Mouse (Mus musculus): ENCODE measurements around the gene Uprt. TPM values are rescaled to one million over a fixed set of nuclear protein-coding genes. Genes with fewer than 3 reads are reported as not detected.

Uprt gene
- total and polyA plus RNA-seq, 3 experiments: 2.3 to 8.7 (median 8.1) TPM

DNA sequence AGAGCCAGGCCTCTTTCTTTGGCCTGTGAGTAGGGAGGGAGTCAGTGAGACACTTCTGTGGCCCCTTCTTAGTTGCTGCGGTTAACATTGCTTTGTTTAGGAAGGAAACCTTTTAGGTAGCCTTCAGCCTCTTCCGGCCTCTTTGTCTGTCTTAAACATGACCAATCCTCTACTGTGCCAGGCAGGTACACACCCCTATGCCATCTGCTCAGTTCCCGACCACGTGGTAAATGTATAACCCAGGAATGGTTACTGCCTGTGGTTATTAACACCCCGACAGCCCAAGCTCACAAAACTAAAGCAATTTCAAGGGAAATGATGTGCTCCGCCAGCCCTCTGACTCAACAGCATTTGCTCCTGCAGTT is 808 bp downstream of the Uprt start:
- no peaks in the 10 kb centered on the region; the same call in 1 of the 2 replicates for H3K4me1 ChIP-seq (ENCODE audit: control insufficient read depth, insufficient read depth, low read length)
- peak in 1 of 2 experiments; percentile 18 for DNase-seq
- no peaks in the 10 kb centered on the region for H3K79me2 ChIP-seq (replicated peaks; ENCODE audit: control insufficient read depth, insufficient read depth, low read length)
- peak overlapping the region; percentile 61 for H3K4me3 ChIP-seq
- intact Hi-C loops (cut with DNase I): loop anchor here (2.0 to 10.0 kb wide), 2 partner anchors 71 to 189 kb away; partner anchors contain the start of gene Abcb7
- WGBS: 26% methylated on average over 6 of the region's 6 CpGs
- H3K36me3 ChIP-seq (ENCODE audit: control insufficient read depth, insufficient read depth, low read length): no peaks in the 10 kb centered on the region
- peak overlapping the region; percentile 76 for H3K27ac ChIP-seq
- no peak for TF ChIP-seq EP300 (IDR thresholded peaks at IDR 0.05; ENCODE audit: insufficient read depth, low read depth, low read length)
- no peak for TF ChIP-seq POLR2A (IDR thresholded peaks at IDR 0.05; ENCODE audit: insufficient read depth, low read depth, low read length)
- TF ChIP-seq CTCF (IDR thresholded peaks at IDR 0.05): no peak
- peak overlapping the region; percentile 86 for H3K9ac ChIP-seq (ENCODE audit: low read depth, low read length)
- H3K27me3 ChIP-seq (ENCODE audit: control insufficient read depth, insufficient read depth, low read length): no peaks in the 10 kb centered on the region

- TF ChIP-seq EP300 (IDR thresholded peaks at IDR 0.05; ENCODE audit: insufficient read depth, low read depth, low read length): no peak
- TF ChIP-seq CTCF (IDR thresholded peaks at IDR 0.05): no peak
- TF ChIP-seq POLR2A (IDR thresholded peaks at IDR 0.05; ENCODE audit: insufficient read depth, low read depth, low read length): no peak
- intact Hi-C loops (cut with DNase I): loop anchor here (10.0 kb wide), 1 partner anchor 191 kb away; no protein-coding TSS in a partner anchor
- H3K79me2 ChIP-seq (replicated peaks; ENCODE audit: control insufficient read depth, insufficient read depth, low read length): no peaks in the 10 kb centered on the region
- no peak overlapping the region for H3K4me3 ChIP-seq
- DNase-seq: no peak
- H3K9ac ChIP-seq (ENCODE audit: low read depth, low read length): no peak overlapping the region
- no peaks in the 10 kb centered on the region for H3K36me3 ChIP-seq (ENCODE audit: control insufficient read depth, insufficient read depth, low read length)
- H3K27ac ChIP-seq: no peak overlapping the region
- 83% methylated on average over 2 of the region's 2 CpGs for WGBS
- H3K4me1 ChIP-seq (ENCODE audit: control insufficient read depth, insufficient read depth, low read length): no peaks in the 10 kb centered on the region; the same call in 1 of the 2 replicates
- H3K27me3 ChIP-seq (ENCODE audit: control insufficient read depth, insufficient read depth, low read length): no peaks in the 10 kb centered on the region
These were observed 3.0 kb downstream of the Uprt start for GRCm38 (mm10) chrX:104485596-104485995.

- H3K9ac ChIP-seq (ENCODE audit: low read depth, low read length): no peak overlapping the region
- DNase-seq: no peak
- 53% methylated on average over 3 of the region's 3 CpGs for WGBS
- intact Hi-C loops (cut with DNase I): loop anchor here (10.0 kb wide), 1 partner anchor 193 kb away; no protein-coding TSS in a partner anchor
- H3K27me3 ChIP-seq (ENCODE audit: control insufficient read depth, insufficient read depth, low read length): no peaks in the 10 kb centered on the region
- TF ChIP-seq CTCF (IDR thresholded peaks at IDR 0.05) (no peak), POLR2A (IDR thresholded peaks at IDR 0.05; ENCODE audit: insufficient read depth, low read depth, low read length) (no peak), EP300 (IDR thresholded peaks at IDR 0.05; ENCODE audit: insufficient read depth, low read depth, low read length) (no peak)
- no peaks in the 10 kb centered on the region; the same call in 1 of the 2 replicates for H3K4me1 ChIP-seq (ENCODE audit: control insufficient read depth, insufficient read depth, low read length)
- no peaks in the 10 kb centered on the region for H3K36me3 ChIP-seq (ENCODE audit: control insufficient read depth, insufficient read depth, low read length)
- H3K27ac ChIP-seq: no peak overlapping the region
- no peak overlapping the region for H3K4me3 ChIP-seq
- no peaks in the 10 kb centered on the region for H3K79me2 ChIP-seq (replicated peaks; ENCODE audit: control insufficient read depth, insufficient read depth, low read length)
These were observed 5.4 kb downstream of the Uprt start for GRCm38 (mm10) chrX:104488036-104488435.

GRCm38 (mm10) chrX:104488870-104489467 is 6.4 kb downstream of the Uprt start:
- no peak overlapping the region for H3K27ac ChIP-seq
- H3K27me3 ChIP-seq (ENCODE audit: control insufficient read depth, insufficient read depth, low read length): no peaks in the 10 kb centered on the region
- no peaks in the 10 kb centered on the region for H3K36me3 ChIP-seq (ENCODE audit: control insufficient read depth, insufficient read depth, low read length)
- intact Hi-C loops (cut with DNase I): loop anchor here (10.0 kb wide), 1 partner anchor 194 kb away; no protein-coding TSS in a partner anchor
- WGBS: 84% methylated on average over 4 of the region's 4 CpGs
- H3K4me1 ChIP-seq (ENCODE audit: control insufficient read depth, insufficient read depth, low read length): no peaks in the 10 kb centered on the region
- no peak overlapping the region for H3K4me3 ChIP-seq
- H3K79me2 ChIP-seq (replicated peaks; ENCODE audit: control insufficient read depth, insufficient read depth, low read length): no peaks in the 10 kb centered on the region
- TF ChIP-seq EP300 (IDR thresholded peaks at IDR 0.05; ENCODE audit: insufficient read depth, low read depth, low read length): no peak
- TF ChIP-seq CTCF (IDR thresholded peaks at IDR 0.05): no peak
- TF ChIP-seq POLR2A (IDR thresholded peaks at IDR 0.05; ENCODE audit: insufficient read depth, low read depth, low read length): no peak
- H3K9ac ChIP-seq (ENCODE audit: low read depth, low read length): no peak overlapping the region
- DNase-seq: no peak

GRCm38 (mm10) chrX:104489626-104490355 is 7.2 kb downstream of the Uprt start:
- Histone ChIP-seq H3K79me2 (replicated peaks; ENCODE audit: control insufficient read depth, insufficient read depth, low read length) (no peaks in the 10 kb centered on the region), H3K4me3 (no peak overlapping the region), H3K9ac (ENCODE audit: low read depth, low read length) (no peak overlapping the region), H3K4me1 (ENCODE audit: control insufficient read depth, insufficient read depth, low read length) (no peaks in the 10 kb centered on the region), H3K36me3 (ENCODE audit: control insufficient read depth, insufficient read depth, low read length) (no peaks in the 10 kb centered on the region), H3K27me3 (ENCODE audit: control insufficient read depth, insufficient read depth, low read length) (no peaks in the 10 kb centered on the region), H3K27ac (no peak overlapping the region)
- intact Hi-C loops (cut with DNase I): loop anchor here (10.0 kb wide), 1 partner anchor 195 kb away; no protein-coding TSS in a partner anchor
- 70% methylated on average over 4 of the region's 4 CpGs for WGBS
- TF ChIP-seq CTCF (IDR thresholded peaks at IDR 0.05) (no peak), EP300 (IDR thresholded peaks at IDR 0.05; ENCODE audit: insufficient read depth, low read depth, low read length) (no peak), POLR2A (IDR thresholded peaks at IDR 0.05; ENCODE audit: insufficient read depth, low read depth, low read length) (no peak)
- DNase-seq: no peak

GRCm38 (mm10) chrX:104501765-104502164 is 19.1 kb downstream of the Uprt start:
- Histone ChIP-seq H3K36me3 (ENCODE audit: control insufficient read depth, insufficient read depth, low read length) (no peaks in the 10 kb centered on the region), H3K4me3 (no peak overlapping the region), H3K79me2 (replicated peaks; ENCODE audit: control insufficient read depth, insufficient read depth, low read length) (no peaks in the 10 kb centered on the region), H3K27me3 (ENCODE audit: control insufficient read depth, insufficient read depth, low read length) (no peaks in the 10 kb centered on the region), H3K4me1 (ENCODE audit: control insufficient read depth, insufficient read depth, low read length) (no peaks in the 10 kb centered on the region), H3K27ac (no peak overlapping the region), H3K9ac (ENCODE audit: low read depth, low read length) (no peak overlapping the region)
- TF ChIP-seq EP300 (IDR thresholded peaks at IDR 0.05; ENCODE audit: insufficient read depth, low read depth, low read length) (no peak), POLR2A (IDR thresholded peaks at IDR 0.05; ENCODE audit: insufficient read depth, low read depth, low read length) (no peak), CTCF (IDR thresholded peaks at IDR 0.05) (no peak)
- intact Hi-C loops (cut with DNase I): no loop called here
- WGBS: 90% methylated on average over 5 of the region's 5 CpGs
- DNase-seq: no peak
